Mouse (Mus musculus) midbrain, embryonic 13.5 days (tissue): Measurements from ENCODE around the gene Inpp5a. TPM values are rescaled to one million over a fixed set of nuclear protein-coding genes. Genes with fewer than 3 reads are reported as not detected.
A peak's percentile ranks its signal among the peaks of the same experiment; 100 is the strongest.

Source experiments
- ATAC-seq: fragments of 200-750 bp; cut with Nextera tagmentation; 2 replicates; pipeline ENCODE4 v1.8.0; 2017; ENCODE audit warnings: mild to moderate bottlenecking, moderate TSS enrichment, moderate library complexity
- H3K27ac ChIP-seq: fragments of 300-500 bp; sonication (generic); 2 replicates; pipeline ENCODE4 v1.5.1; 2015; ENCODE audit warnings: inconsistent platforms, mild to moderate bottlenecking, moderate library complexity
- H3K27me3 ChIP-seq: fragments of 300-500 bp; sonication (generic); 2 replicates; pipeline ENCODE4 v1.6.1; 2015; ENCODE audit warnings: mild to moderate bottlenecking, inconsistent platforms
- H3K36me3 ChIP-seq: fragments of 300-500 bp; sonication (generic); 2 replicates; pipeline ENCODE4 v1.6.1; 2015; ENCODE audit warnings: mild to moderate bottlenecking, inconsistent platforms
- H3K4me1 ChIP-seq: fragments of 300-500 bp; sonication (generic); replicated peaks from 2 replicates; pipeline ENCODE4 v1.6.1; 2015; ENCODE audit warnings: inconsistent platforms
- H3K4me2 ChIP-seq: fragments of 300-500 bp; sonication (generic); replicated peaks from 2 replicates; pipeline ENCODE4 v1.6.1; 2015; ENCODE audit warnings: moderate library complexity, mild to moderate bottlenecking, inconsistent platforms
- H3K4me3 ChIP-seq: fragments of 300-500 bp; sonication (generic); replicated peaks from 2 replicates; pipeline ENCODE4 v1.5.1; 2015; ENCODE audit warnings: mild to moderate bottlenecking, inconsistent platforms
- H3K9ac ChIP-seq: fragments of 300-500 bp; sonication (generic); replicated peaks from 2 replicates; pipeline ENCODE4 v1.6.1; 2015; ENCODE audit warnings: mild to moderate bottlenecking, inconsistent platforms
- H3K9me3 ChIP-seq: fragments of 300-500 bp; sonication (generic); 2 replicates; pipeline ENCODE4 v1.6.1; 2016; ENCODE audit warnings: mild to moderate bottlenecking, inconsistent platforms
- WGBS: fragments of 180-500 bp; shearing (Covaris S2); methylation state at CpG from one replicate; pipeline ENCODE4 v1.1.7; 2015; 5-methylcytosine and 5-hydroxymethylcytosine counted together
- polyA plus RNA-seq: library from polyadenylated mRNA; unstranded; fragments of >200 nt; fragmentation: Nextera tagmentation; extraction: Ambion mirVana; gene quantifications from 2 replicates; pipeline ENCODE4 v1.2.1, GENCODE M21; 2015

The Inpp5a gene
- polyA plus RNA-seq, 1 experiment from 2014 or later: 14.3 TPM

DNA sequence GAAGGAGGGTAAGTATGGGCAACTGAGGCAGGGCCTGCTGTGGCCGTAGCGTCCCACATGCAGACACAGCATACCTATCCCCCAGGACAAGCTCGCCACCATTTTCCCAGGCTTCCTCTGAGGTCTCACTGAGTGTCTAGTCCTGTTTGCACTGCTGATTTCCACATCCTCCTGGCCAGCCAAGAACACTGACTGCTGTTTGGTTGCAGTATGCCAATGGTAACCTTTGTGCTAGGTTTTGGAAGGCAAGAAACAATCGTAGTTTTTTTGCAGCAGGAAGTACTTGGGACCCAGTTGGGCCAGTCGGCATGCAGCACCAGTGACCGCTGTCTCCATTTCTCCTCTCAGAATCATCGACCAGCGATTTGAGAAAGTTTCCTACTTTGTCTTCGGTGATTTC, 148.9 kb downstream of the Inpp5a start:
- Histone ChIP-seq H3K4me1 (no peaks in the 10 kb centered on the region), H3K9me3 (no peaks in the 10 kb centered on the region), H3K9ac (no peak overlapping the region), H3K4me3 (no peak overlapping the region), H3K36me3 (no peaks in the 10 kb centered on the region), H3K27ac (no peak overlapping the region), H3K27me3 (peaks cover 97% of the 10 kb centered on the region), H3K4me2 (no peak overlapping the region)
- no peak for ATAC-seq
- WGBS: 91% methylated on average over 9 of the region's 9 CpGs

DNA sequence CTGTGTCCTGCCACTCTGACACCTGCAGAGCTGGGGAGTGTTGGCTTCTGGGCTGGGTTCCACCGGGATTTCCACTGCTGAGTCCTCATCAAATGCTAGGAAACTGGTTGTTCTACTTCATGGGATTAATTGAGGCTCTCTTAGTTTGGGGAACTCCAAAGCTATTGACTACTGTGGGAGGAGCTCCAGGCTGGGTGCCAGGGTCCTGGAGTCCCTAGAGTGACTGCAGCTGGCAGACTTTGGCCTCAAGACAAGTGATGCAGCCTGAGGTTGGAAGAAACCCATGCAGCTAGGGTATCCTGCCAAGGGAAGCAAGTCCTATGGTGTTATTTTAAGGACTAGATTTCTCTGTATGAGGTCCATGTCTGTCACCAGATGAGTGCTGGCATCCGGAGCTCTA, 149.6 kb downstream of the Inpp5a start:
- Histone ChIP-seq H3K36me3 (no peaks in the 10 kb centered on the region), H3K4me2 (no peak overlapping the region), H3K27ac (no peak overlapping the region), H3K4me3 (no peak overlapping the region), H3K4me1 (no peaks in the 10 kb centered on the region), H3K9ac (no peak overlapping the region), H3K27me3 (peaks cover 97% of the 10 kb centered on the region), H3K9me3 (no peaks in the 10 kb centered on the region)
- 77% methylated on average over 2 of the region's 2 CpGs for WGBS
- ATAC-seq: no peak

DNA sequence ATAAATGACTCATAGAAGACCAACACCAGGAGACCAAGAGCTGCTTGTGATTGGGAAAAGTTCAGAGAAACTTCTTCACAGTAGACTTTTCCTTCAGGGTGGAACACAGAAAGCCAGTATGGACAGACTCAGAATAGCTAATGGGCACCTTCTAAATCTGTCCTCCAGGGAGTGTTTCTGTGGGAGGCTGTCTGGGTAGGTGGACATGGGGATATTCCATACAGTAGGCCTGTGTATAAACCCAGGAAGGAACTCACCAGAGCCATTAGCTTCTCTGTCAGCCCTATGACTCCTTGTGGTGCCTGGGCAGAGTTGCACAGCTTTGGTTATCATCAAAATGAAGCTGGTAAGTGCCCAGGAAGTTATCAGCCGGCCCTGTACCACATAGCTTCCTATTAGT, 151.7 kb downstream of the Inpp5a start:
- Histone ChIP-seq H3K4me1 (peaks cover 16% of the 10 kb centered on the region), H3K36me3 (no peaks in the 10 kb centered on the region), H3K4me2 (no peak overlapping the region), H3K9ac (no peak overlapping the region), H3K27ac (no peak overlapping the region), H3K27me3 (peaks cover 89% of the 10 kb centered on the region), H3K9me3 (no peaks in the 10 kb centered on the region), H3K4me3 (no peak overlapping the region)
- WGBS: 74% methylated on average over 1 of the region's 1 CpGs
- ATAC-seq: no peak

DNA sequence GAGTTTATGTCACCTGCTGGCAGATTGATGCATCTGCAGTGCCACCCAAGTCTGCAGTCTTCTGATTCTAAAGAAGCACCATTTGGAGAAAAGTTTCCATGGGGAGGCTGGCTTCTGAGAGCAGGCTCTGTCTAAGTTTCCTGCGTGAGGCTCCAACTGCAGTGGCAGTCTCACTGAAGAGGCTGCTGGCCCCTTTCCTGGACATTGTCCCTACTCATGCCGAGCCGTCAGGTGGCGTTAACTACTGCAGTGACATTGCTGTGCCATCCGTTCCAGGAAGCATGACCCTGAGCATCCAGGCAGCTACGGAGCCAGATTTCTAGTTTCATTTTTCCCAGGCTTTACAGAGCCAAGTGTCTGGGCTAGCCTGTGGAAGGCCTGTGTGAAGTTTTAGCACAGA, 152.5 kb downstream of the Inpp5a start:
- no peak for ATAC-seq
- 87% methylated on average over 6 of the region's 6 CpGs for WGBS
- Histone ChIP-seq H3K9me3 (no peaks in the 10 kb centered on the region), H3K36me3 (no peaks in the 10 kb centered on the region), H3K27me3 (peaks cover 89% of the 10 kb centered on the region), H3K4me1 (peaks cover 23% of the 10 kb centered on the region), H3K27ac (no peak overlapping the region), H3K4me2 (no peak overlapping the region), H3K9ac (no peak overlapping the region), H3K4me3 (no peak overlapping the region)

DNA sequence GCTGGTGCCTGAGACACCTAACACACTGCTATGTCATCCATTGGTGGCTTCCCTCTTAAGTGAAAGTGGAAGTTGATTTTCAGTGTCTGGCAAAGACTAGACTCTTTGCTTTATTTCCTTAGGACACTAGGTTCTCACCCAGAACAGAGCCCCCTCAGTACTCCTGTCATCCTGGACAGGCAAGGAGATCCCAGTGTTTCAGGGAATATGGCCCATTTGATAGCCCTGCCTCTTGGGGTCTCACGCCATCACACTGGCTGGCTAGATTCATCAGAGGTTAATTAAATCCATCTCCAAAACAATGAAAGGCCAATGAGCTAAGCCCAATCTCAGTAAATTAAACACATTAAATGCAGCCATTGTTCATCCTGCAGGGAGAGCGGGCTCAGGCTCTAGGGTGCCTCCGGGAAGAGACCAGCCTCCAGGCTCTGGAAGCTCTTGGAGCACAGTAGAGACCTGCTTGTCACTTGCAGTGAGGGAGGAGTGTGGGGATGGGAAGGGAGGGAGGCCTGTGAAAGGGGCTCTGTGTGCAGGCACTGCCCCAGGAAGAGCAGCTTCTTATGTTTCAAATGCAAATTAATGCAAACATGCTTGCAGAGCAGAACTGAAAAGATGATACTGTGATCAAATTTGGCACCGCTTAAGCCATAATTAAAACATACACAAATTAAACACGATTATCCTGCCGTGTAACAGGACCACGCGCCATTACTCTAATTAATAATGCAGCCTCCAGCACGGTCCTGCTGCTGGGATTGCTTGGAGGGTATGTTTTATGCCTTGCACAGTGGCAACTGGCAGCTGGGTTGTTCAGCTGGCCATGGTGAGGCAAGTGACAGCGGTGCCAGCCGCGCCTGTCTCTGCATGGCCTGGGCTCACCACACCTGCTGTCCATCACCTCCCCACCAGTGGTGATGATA, 156.1 kb downstream of the Inpp5a start:
- H3K27ac ChIP-seq: peak overlapping the region; percentile 69
- no peaks in the 10 kb centered on the region for H3K36me3 ChIP-seq
- ATAC-seq: peak; percentile 96
- peak overlapping the region; percentile 25 for H3K4me2 ChIP-seq
- 28% methylated on average over 12 of the region's 12 CpGs for WGBS
- no peak overlapping the region for H3K9ac ChIP-seq
- H3K4me3 ChIP-seq: no peak overlapping the region
- no peaks in the 10 kb centered on the region for H3K9me3 ChIP-seq
- H3K4me1 ChIP-seq: peaks cover 23% of the 10 kb centered on the region
- peaks cover 89% of the 10 kb centered on the region for H3K27me3 ChIP-seq

DNA sequence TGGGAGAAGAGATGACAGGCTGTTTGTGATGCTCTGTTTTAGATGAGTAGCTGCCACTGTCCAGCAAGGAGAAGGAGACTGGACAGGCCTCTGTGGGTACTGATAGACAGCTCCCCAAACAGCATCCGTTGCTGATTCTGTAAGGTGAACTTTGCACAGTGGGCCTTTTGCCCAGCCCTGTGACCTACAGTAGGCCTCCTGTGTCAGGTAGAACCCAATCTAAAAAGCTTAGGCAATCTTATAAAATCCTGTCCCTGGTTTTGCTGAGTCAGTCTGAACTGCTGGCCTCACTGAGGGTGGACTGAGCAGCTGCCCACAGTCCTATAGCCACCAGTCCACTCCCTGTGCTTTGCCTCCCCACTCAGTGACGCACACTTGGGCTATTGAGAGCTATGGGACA, 158.4 kb downstream of the Inpp5a start:
- Histone ChIP-seq H3K9me3 (no peaks in the 10 kb centered on the region), H3K4me1 (peaks cover 35% of the 10 kb centered on the region), H3K27ac (no peak overlapping the region), H3K9ac (no peak overlapping the region), H3K4me2 (no peak overlapping the region), H3K27me3 (peaks cover 90% of the 10 kb centered on the region), H3K4me3 (no peak overlapping the region), H3K36me3 (no peaks in the 10 kb centered on the region)
- no peak for ATAC-seq
- 89% methylated on average over 2 of the region's 2 CpGs for WGBS

DNA sequence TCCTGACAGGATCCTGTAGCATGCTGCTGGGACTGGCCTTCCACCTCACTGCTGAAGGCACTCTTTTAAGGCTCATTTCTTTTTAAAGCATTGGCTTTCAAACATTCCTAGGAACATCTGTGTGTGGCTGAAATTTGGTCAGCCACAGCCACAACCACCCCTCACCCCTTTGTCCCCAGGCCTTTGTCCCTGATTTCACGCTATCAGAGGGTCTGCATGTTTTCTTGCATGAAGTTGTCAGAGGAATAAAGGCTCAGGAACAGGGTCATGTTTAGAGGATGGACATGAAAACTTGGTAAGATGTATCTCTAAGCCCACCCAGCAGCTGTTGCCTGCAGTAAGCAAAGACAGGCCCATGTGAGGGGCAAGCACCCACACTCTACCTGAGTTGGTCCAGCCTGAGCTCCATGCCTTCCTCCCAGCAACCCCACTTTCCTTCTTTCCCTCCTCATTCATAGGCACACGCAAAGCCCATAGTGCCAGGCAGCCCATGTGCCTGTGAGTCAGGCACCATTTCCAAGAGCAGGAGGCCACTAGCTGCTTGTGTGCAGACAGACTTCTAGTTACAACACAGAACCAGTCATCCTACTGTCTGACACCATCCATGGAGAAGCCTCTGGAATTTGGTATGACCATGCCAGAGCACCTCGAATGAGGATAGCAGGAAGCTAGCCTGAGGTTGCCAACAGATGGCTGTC, 161.3 kb downstream of the Inpp5a start:
- H3K9ac ChIP-seq: no peak overlapping the region
- H3K9me3 ChIP-seq: no peaks in the 10 kb centered on the region
- ATAC-seq: no peak
- H3K27me3 ChIP-seq: peaks cover 90% of the 10 kb centered on the region
- peaks cover 22% of the 10 kb centered on the region for H3K4me1 ChIP-seq
- H3K36me3 ChIP-seq: no peaks in the 10 kb centered on the region
- H3K4me3 ChIP-seq: no peak overlapping the region
- no peak overlapping the region for H3K27ac ChIP-seq
- WGBS: 67% methylated on average over 3 of the region's 3 CpGs
- no peak overlapping the region for H3K4me2 ChIP-seq

DNA sequence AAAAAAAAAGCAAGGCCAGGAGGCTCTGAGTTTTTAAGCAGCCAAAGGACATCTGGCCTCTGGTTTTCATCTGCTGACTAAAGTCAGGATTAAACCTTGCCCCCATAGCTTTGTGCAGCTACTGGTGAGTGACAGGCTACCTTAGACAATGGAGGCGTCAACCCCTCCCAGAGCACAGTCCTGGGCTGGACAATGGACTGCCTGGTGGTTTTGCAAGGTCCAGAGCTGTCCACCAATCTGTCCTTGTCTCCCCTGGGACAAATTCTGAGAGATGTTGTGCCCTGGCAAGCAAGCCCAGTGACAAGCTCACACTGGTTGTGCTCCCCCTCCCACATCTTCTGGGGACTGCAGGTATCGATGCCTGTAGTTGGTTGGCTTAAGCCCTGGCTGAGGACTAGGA, 162.6 kb downstream of the Inpp5a start:
- Histone ChIP-seq H3K4me3 (no peak overlapping the region), H3K36me3 (no peaks in the 10 kb centered on the region), H3K4me1 (peaks cover 16% of the 10 kb centered on the region), H3K9ac (no peak overlapping the region), H3K4me2 (no peak overlapping the region), H3K27me3 (peaks cover 85% of the 10 kb centered on the region), H3K9me3 (no peaks in the 10 kb centered on the region), H3K27ac (no peak overlapping the region)
- 0 out of 2 replicates have a peak, but pooled peaks have one; percentile 45 for ATAC-seq
- 31% methylated on average over 2 of the region's 2 CpGs for WGBS

DNA sequence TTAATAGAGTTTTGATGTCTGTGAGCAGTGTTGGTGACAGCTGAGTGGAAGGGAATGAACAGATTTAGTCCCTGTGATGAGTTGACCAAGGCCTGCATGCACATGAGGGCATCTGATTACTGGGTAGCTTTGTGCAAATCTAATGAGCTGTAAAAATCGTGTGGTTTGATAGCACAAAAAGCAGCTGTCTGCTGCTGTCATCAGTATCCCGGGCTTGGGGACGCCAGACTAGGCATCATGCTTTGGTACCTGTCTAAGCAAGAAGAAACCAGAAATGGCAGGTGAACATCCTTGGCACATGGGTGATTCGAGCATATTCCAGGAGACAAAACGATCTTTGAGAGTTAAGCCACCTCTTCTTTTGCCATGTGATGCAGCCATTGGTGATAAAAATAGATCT, 167.4 kb downstream of the Inpp5a start:
- Histone ChIP-seq H3K4me1 (peaks cover 15% of the 10 kb centered on the region), H3K9me3 (no peaks in the 10 kb centered on the region), H3K36me3 (no peaks in the 10 kb centered on the region), H3K4me3 (no peak overlapping the region), H3K9ac (no peak overlapping the region), H3K27me3 (peaks cover 84% of the 10 kb centered on the region), H3K4me2 (no peak overlapping the region), H3K27ac (no peak overlapping the region)
- WGBS: 15% methylated on average over 5 of the region's 5 CpGs
- ATAC-seq: 0 out of 2 replicates have a peak, but pooled peaks have one; percentile 9

DNA sequence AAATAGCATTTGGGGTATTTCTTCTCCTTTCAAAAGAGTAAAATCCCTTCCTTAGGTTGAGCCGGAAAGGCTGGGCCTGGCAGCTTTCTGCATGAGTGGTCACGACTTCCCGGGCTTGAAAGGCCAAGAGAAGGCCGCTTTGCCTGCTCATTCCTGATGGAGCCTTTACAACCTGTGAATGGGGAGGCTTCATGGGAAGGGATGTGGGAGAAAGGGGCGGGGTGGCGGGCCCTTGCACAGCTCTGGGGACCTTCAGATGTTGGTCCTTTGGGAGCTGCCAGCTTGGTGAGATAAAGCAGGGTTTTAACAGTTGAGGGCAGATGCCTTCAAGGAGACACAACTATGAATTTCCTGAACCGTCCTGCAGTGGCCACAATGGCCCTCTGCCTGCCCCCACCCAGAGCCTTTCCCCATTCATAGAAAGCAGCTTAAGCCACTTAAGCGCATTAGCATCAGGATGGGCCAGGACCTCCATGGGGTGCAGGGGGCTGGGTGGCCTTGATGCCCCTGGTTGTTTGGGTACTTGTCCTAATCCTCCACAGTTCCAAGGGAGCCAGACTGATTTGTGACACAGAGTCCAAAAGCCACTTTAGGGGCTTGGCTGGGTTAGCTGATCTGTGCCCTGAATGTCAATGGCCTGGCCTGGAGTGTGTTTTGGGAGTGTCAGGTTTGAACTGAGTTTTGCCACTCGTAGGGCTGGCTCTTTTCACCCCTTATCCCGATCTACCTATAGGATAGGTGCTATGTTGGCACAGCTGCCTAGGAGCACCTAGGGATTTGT, 168.0 kb downstream of the Inpp5a start:
- Histone ChIP-seq H3K4me3 (no peak overlapping the region), H3K4me1 (peaks cover 13% of the 10 kb centered on the region), H3K9me3 (no peaks in the 10 kb centered on the region), H3K27ac (no peak overlapping the region), H3K9ac (no peak overlapping the region), H3K36me3 (no peaks in the 10 kb centered on the region), H3K27me3 (peaks cover 84% of the 10 kb centered on the region), H3K4me2 (no peak overlapping the region)
- ATAC-seq: peak; percentile 69
- 8% methylated on average over 10 of the region's 10 CpGs for WGBS

DNA sequence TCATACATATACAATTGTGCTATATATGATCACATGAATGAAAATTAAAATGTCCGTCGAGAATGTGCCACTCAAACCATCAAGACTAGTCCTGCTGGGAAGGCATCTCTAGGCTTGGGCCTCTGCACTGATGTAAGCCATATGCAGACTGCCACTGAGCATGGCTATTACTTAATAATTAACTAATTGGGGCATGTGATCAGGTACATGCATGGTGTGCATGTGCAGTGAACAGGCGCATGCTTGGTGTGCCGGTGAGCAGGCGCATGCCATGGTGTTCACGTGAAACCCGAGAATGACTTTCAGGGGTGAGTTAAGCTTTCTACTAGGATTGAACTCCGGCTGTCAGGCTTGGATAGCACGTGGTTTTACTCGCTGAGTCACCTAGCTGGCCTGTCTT, 170.8 kb downstream of the Inpp5a start:
- no peak overlapping the region for H3K4me3 ChIP-seq
- no peaks in the 10 kb centered on the region for H3K36me3 ChIP-seq
- H3K4me2 ChIP-seq: no peak overlapping the region
- no peak overlapping the region for H3K9ac ChIP-seq
- no peak for ATAC-seq
- H3K4me1 ChIP-seq: peaks cover 22% of the 10 kb centered on the region
- no peak overlapping the region for H3K27ac ChIP-seq
- no peaks in the 10 kb centered on the region for H3K9me3 ChIP-seq
- 91% methylated on average over 10 of the region's 10 CpGs for WGBS
- H3K27me3 ChIP-seq: peaks cover 77% of the 10 kb centered on the region

DNA sequence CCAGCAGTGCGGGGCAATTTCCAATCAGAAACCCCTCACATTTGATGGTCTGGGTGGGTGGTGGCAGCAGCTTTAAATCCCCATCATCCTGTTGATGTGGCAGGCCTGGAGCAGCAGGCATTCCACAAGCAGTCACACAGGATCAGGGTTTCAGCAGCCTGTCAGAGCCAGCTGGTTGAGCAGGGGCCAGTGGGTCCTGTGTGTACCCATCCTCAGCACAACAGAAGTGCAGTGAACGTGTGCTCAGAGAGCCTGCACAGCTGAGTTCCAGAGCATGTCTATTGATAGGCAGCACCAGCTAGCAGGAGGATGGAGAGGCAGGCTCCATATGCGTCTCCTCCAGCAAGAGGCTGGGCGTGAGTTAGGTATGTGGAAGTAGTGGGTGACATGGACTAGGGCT, 174.5 kb downstream of the Inpp5a start:
- H3K27ac ChIP-seq: no peak overlapping the region
- 64% methylated on average over 4 of the region's 4 CpGs for whole genome bisulfite sequencing
- H3K4me3 ChIP-seq: no peak overlapping the region
- peaks cover 9% of the 10 kb centered on the region for H3K4me1 ChIP-seq
- no peaks in the 10 kb centered on the region for H3K9me3 ChIP-seq
- H3K27me3 ChIP-seq: peaks cover 72% of the 10 kb centered on the region
- H3K36me3 ChIP-seq: no peaks in the 10 kb centered on the region
- no peak overlapping the region for H3K4me2 ChIP-seq
- no peak for ATAC-seq
- no peak overlapping the region for H3K9ac ChIP-seq
